Mouse (Mus musculus): ENCODE data around the gene Nxn. TPM values are rescaled to one million over a fixed set of nuclear protein-coding genes. Genes with fewer than 3 reads are reported as not detected.

The Nxn gene
- polyA plus RNA-seq, 1 experiment, result 24.7 TPM

DNA sequence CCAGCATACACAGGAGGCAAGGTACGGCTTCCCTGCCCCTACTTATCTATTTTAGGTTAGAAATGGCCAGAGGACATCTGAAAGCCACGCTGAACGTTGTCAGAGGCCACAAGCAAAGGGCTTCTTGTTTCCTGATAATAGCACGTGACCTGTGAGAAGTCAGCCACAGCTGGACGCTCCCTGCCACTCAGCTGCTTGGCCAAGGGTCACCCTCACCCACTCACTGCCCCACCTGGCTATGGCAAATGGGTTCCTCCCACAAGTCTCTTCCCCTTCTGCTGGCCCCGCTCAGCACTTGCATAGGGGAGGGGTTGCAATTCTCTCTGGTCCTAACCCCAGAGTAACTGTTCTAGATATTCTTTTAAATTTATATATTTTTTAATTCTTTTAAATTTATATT, 43.5 kb downstream of the Nxn start:
- no peaks in the 10 kb centered on the region for H3K4me1 ChIP-seq (replicated peaks; ENCODE audit: control insufficient read depth, insufficient read depth, low read length)
- no peaks in the 10 kb centered on the region for H3K27me3 ChIP-seq (ENCODE audit: control insufficient read depth, insufficient read depth, low read length)
- 63% methylated on average over 6 of the region's 6 CpGs for WGBS
- H3K4me3 ChIP-seq (ENCODE audit: control insufficient read depth, insufficient read depth, low read length), result no peak overlapping the region
- TF ChIP-seq CTCF (IDR thresholded peaks at IDR 0.05; ENCODE audit: borderline replicate concordance, control insufficient read depth, extremely low read depth, insufficient read depth, low read length, poor library complexity), result no peak
- no peak for TF ChIP-seq POLR2A (IDR thresholded peaks at IDR 0.05; ENCODE audit: control insufficient read depth, extremely low read depth, insufficient read depth, low read length, poor library complexity)
- no peak overlapping the region for H3K27ac ChIP-seq (ENCODE audit: control insufficient read depth, insufficient read depth, low read length)
- DNase-seq, result no peak
- H3K36me3 ChIP-seq (ENCODE audit: control insufficient read depth, insufficient read depth, low read length), result no peaks in the 10 kb centered on the region

DNA sequence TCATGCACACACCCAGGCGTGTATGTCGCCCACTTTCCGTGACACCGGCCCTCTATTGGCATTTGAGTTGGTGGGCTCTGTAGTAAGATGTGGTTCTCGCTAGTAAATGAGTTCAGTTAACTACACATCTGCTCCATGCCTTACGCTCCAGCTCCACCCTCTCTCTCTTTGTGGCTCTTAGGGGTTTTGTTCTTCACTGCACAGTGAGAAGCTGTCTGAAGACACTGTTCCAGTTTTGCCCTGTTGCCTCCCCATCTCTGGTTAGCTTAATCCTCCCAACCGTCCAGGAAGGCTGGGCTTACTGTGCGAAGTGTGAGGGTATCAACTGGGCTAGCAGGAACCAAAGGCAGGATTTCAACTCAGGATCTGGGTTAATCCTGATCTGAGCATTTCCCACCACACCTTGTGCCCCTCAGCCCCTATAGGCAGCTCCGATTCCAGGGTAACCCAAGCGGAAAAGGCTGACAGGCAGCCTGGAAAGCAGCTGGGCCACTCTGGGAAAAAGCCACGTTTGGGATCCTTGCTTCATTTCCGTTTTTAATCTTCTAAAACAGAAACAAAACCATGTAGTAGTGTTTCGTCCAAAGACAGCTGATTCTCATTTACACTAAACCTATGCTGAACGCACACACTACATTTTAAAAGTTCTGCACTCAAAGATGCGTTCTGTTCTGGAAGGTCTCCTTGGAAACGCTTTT, 45.9 kb downstream of the Nxn start:
- WGBS, result 94% methylated on average over 16 of the region's 16 CpGs
- no peaks in the 10 kb centered on the region for H3K36me3 ChIP-seq (ENCODE audit: control insufficient read depth, insufficient read depth, low read length)
- H3K4me1 ChIP-seq (replicated peaks; ENCODE audit: control insufficient read depth, insufficient read depth, low read length), result no peaks in the 10 kb centered on the region
- no peak overlapping the region for H3K4me3 ChIP-seq (ENCODE audit: control insufficient read depth, insufficient read depth, low read length)
- DNase-seq, result no peak
- no peaks in the 10 kb centered on the region for H3K27me3 ChIP-seq (ENCODE audit: control insufficient read depth, insufficient read depth, low read length)
- no peak overlapping the region for H3K27ac ChIP-seq (ENCODE audit: control insufficient read depth, insufficient read depth, low read length)
- no peak for TF ChIP-seq CTCF (IDR thresholded peaks at IDR 0.05; ENCODE audit: borderline replicate concordance, control insufficient read depth, extremely low read depth, insufficient read depth, low read length, poor library complexity)
- no peak for TF ChIP-seq POLR2A (IDR thresholded peaks at IDR 0.05; ENCODE audit: control insufficient read depth, extremely low read depth, insufficient read depth, low read length, poor library complexity)

DNA sequence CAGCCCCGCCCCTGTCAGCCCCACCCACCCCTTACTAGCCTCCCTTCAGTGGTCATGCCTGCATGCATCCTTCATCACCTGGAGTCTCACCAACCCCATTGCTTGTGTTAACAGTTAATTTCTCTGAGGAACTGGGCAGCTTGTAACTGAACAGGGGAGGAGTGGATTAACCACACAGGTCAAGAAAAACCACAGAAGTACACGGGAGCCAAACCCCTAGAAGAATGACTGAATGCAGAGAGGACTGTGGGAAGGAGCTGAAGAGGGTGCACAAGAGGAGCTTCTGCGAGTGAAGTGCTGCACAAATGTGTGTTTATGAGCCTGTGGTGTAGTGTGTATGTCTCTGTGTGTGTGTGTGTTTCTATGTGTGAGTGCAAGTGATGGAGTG, 47.3 kb downstream of the Nxn start:
- TF ChIP-seq POLR2A (IDR thresholded peaks at IDR 0.05; ENCODE audit: control insufficient read depth, extremely low read depth, insufficient read depth, low read length, poor library complexity) (no peak), CTCF (IDR thresholded peaks at IDR 0.05; ENCODE audit: borderline replicate concordance, control insufficient read depth, extremely low read depth, insufficient read depth, low read length, poor library complexity) (no peak)
- DNase-seq, result no peak
- Histone ChIP-seq H3K36me3 (ENCODE audit: control insufficient read depth, insufficient read depth, low read length) (no peaks in the 10 kb centered on the region), H3K4me1 (replicated peaks; ENCODE audit: control insufficient read depth, insufficient read depth, low read length) (no peaks in the 10 kb centered on the region), H3K27me3 (ENCODE audit: control insufficient read depth, insufficient read depth, low read length) (no peaks in the 10 kb centered on the region), H3K4me3 (ENCODE audit: control insufficient read depth, insufficient read depth, low read length) (no peak overlapping the region), H3K27ac (ENCODE audit: control insufficient read depth, insufficient read depth, low read length) (no peak overlapping the region)
- 17% methylated on average over 3 of the region's 3 CpGs for WGBS

DNA sequence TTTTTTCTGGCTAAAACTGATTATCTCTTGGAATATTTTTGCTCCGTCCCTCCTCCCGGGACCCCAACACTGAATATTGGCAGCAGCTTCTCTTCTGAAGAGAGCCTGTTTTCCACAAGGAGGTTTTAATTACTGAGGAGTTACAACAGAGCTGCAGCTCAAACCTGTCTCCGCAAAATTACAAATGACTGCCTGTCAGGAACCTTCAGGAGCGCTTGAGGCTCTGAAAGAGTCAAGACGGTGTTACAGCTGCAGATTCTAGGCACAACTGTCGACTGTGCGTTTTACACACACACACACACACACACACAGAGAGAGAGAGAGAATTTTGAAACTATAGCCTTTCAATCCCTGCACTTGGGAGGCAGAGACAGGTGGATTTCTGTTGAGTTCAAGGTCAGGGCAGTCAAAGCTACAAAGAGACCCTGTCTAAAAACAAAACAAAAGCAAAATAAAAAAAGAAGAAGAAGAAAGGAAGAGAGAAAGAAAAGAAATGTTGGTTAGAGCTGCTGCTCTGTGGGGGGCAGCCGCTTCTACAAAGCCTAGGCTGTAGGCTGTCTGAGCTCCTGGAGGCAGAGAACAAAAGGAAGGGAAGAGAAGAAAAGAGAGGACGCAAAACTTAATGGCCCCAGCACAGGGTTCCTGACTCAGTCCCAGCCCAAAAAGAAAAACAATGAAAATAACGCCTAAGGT, 47.9 kb downstream of the Nxn start:
- 64% methylated on average over 10 of the region's 10 CpGs for WGBS
- no peak overlapping the region for H3K4me3 ChIP-seq (ENCODE audit: control insufficient read depth, insufficient read depth, low read length)
- H3K27me3 ChIP-seq (ENCODE audit: control insufficient read depth, insufficient read depth, low read length), result no peaks in the 10 kb centered on the region
- no peaks in the 10 kb centered on the region for H3K36me3 ChIP-seq (ENCODE audit: control insufficient read depth, insufficient read depth, low read length)
- H3K27ac ChIP-seq (ENCODE audit: control insufficient read depth, insufficient read depth, low read length), result no peak overlapping the region
- no peaks in the 10 kb centered on the region for H3K4me1 ChIP-seq (replicated peaks; ENCODE audit: control insufficient read depth, insufficient read depth, low read length)
- no peak for TF ChIP-seq CTCF (IDR thresholded peaks at IDR 0.05; ENCODE audit: borderline replicate concordance, control insufficient read depth, extremely low read depth, insufficient read depth, low read length, poor library complexity)
- TF ChIP-seq POLR2A (IDR thresholded peaks at IDR 0.05; ENCODE audit: control insufficient read depth, extremely low read depth, insufficient read depth, low read length, poor library complexity), result no peak
- no peak for DNase-seq

DNA sequence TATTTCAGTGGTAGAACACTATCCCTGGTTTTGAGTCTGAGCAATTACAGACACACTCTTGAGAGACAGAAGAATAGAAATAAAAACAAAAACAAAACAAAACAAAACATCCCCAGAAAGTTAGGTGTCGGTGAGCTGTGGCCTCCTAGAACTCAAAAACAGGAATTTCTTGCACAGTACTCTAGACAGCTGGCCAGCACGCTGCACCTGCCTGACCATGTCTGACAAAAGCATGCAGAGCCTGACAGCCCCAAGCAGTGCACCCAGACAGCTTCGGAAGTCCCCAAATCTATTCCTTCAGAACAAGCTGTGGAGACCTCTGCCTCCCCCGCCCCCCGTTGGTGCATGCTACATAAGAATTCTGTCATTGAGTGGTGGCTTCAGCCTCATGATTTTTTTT, 49.1 kb downstream of the Nxn start:
- DNase-seq, result no peak
- H3K36me3 ChIP-seq (ENCODE audit: control insufficient read depth, insufficient read depth, low read length), result no peaks in the 10 kb centered on the region
- H3K4me1 ChIP-seq (replicated peaks; ENCODE audit: control insufficient read depth, insufficient read depth, low read length), result no peaks in the 10 kb centered on the region
- TF ChIP-seq CTCF (IDR thresholded peaks at IDR 0.05; ENCODE audit: borderline replicate concordance, control insufficient read depth, extremely low read depth, insufficient read depth, low read length, poor library complexity), result no peak
- no peak for TF ChIP-seq POLR2A (IDR thresholded peaks at IDR 0.05; ENCODE audit: control insufficient read depth, extremely low read depth, insufficient read depth, low read length, poor library complexity)
- no peak overlapping the region for H3K4me3 ChIP-seq (ENCODE audit: control insufficient read depth, insufficient read depth, low read length)
- WGBS, result 92% methylated on average over 5 of the region's 5 CpGs
- no peak overlapping the region for H3K27ac ChIP-seq (ENCODE audit: control insufficient read depth, insufficient read depth, low read length)
- H3K27me3 ChIP-seq (ENCODE audit: control insufficient read depth, insufficient read depth, low read length), result no peaks in the 10 kb centered on the region

DNA sequence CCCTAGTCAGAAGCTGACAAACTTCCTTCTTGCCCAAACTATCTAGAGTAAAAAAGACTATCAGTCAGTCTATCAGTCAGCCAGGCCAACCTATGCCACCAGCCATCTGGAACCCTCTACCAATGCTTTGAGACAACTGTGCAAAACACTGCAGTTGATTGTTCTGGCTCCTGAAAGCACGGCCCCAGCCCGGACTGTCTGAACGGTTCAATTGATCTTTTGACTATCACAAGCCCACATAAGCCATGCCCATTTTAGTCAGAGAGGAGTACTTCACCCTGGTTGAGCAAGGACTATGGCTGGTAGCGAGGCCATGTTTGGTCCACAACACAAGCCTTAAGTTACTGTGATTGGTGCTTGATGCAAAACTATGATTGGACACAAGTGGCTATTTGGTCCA, 51.4 kb downstream of the Nxn start:
- H3K27ac ChIP-seq (ENCODE audit: control insufficient read depth, insufficient read depth, low read length), result no peak overlapping the region
- 94% methylated on average over 4 of the region's 4 CpGs for WGBS
- H3K4me3 ChIP-seq (ENCODE audit: control insufficient read depth, insufficient read depth, low read length), result no peak overlapping the region
- no peaks in the 10 kb centered on the region for H3K27me3 ChIP-seq (ENCODE audit: control insufficient read depth, insufficient read depth, low read length)
- DNase-seq, result no peak
- no peaks in the 10 kb centered on the region for H3K4me1 ChIP-seq (replicated peaks; ENCODE audit: control insufficient read depth, insufficient read depth, low read length)
- TF ChIP-seq POLR2A (IDR thresholded peaks at IDR 0.05; ENCODE audit: control insufficient read depth, extremely low read depth, insufficient read depth, low read length, poor library complexity), result no peak
- TF ChIP-seq CTCF (IDR thresholded peaks at IDR 0.05; ENCODE audit: borderline replicate concordance, control insufficient read depth, extremely low read depth, insufficient read depth, low read length, poor library complexity), result no peak
- no peaks in the 10 kb centered on the region for H3K36me3 ChIP-seq (ENCODE audit: control insufficient read depth, insufficient read depth, low read length)

All from thymus, adult 2 months (tissue).